Mouse (Mus musculus) CD4-positive helper T cell, adult 2 months (primary cell): ENCODE results near the gene Slc35f6.
"Not testable (repeated sequence)": the region's sequence is repeated elsewhere in the genome, so short reads cannot be mapped to it uniquely, and the experiment has no call there.

Experiments
- DNase-seq: peaks from one replicate; pipeline ENCODE4 v3.0.0-alpha.2; 2012; ENCODE audit warnings: low read depth, missing footprints, low spot score

Slc35f6 gene

GRCm38 (mm10) chr5:30700361-30701000 lies 52.7 kb downstream of the Slc35f6 start:
- DNase-seq: no peak

- not testable (repeated sequence) for DNase-seq
Observed at GRCm38 (mm10) chr5:30701373-30701772, 53.6 kb downstream of the Slc35f6 start.

GRCm38 (mm10) chr5:30701866-30702265 lies 54.1 kb downstream of the Slc35f6 start:
- DNase-seq: no peak
